Mouse (Mus musculus) midbrain, embryonic 10.5 days (tissue): ENCODE measurements around the gene Egfl6. TPM values are rescaled to one million over a fixed set of nuclear protein-coding genes. Genes with fewer than 3 reads are reported as not detected.
"Not testable (repeated sequence)": the region's sequence is repeated elsewhere in the genome, so short reads cannot be mapped to it uniquely, and the experiment has no call there.

Source experiments
- DNase-seq: peaks from one replicate; pipeline ENCODE4 v3.0.0-alpha.2; 2017; ENCODE audit warnings: low spot score
- H3K27ac ChIP-seq: fragments of 300-500 bp; sonication (generic); replicated peaks from 2 replicates; pipeline ENCODE4 v1.5.1; 2016; ENCODE audit warnings: mild to moderate bottlenecking
- H3K27me3 ChIP-seq: fragments of 300-500 bp; sonication (generic); 2 replicates; pipeline ENCODE4 v1.6.1; 2016; ENCODE audit warnings: low read depth, mild to moderate bottlenecking; ENCODE audit not compliant: poor library complexity, severe bottlenecking
- H3K36me3 ChIP-seq: fragments of 300-500 bp; sonication (generic); 2 replicates; pipeline ENCODE4 v1.6.1; 2016; ENCODE audit warnings: mild to moderate bottlenecking, moderate library complexity
- H3K4me1 ChIP-seq: fragments of 300-500 bp; sonication (generic); 2 replicates; pipeline ENCODE4 v1.6.1; 2016
- H3K4me3 ChIP-seq: fragments of 300-500 bp; sonication (generic); 2 replicates; pipeline ENCODE4 v1.5.1; 2016; ENCODE audit warnings: mild to moderate bottlenecking, moderate library complexity
- H3K9me3 ChIP-seq: fragments of 300-500 bp; sonication (generic); replicated peaks from 2 replicates; pipeline ENCODE4 v1.6.1; 2016; ENCODE audit warnings: mild to moderate bottlenecking
- WGBS: fragments of 180-500 bp; shearing (Covaris S2); methylation state at CpG from one replicate; pipeline ENCODE4 v1.1.7; 2016; 5-methylcytosine and 5-hydroxymethylcytosine counted together
- polyA plus RNA-seq: library from polyadenylated mRNA; unstranded; fragments of >200 nt; fragmentation: Nextera tagmentation; extraction: Ambion mirVana; gene quantifications from 2 replicates; pipeline ENCODE4 v1.2.1, GENCODE M21; 2016

The Egfl6 gene
- polyA plus RNA-seq, 1 experiment from 2014 or later: 2.2 TPM

DNA sequence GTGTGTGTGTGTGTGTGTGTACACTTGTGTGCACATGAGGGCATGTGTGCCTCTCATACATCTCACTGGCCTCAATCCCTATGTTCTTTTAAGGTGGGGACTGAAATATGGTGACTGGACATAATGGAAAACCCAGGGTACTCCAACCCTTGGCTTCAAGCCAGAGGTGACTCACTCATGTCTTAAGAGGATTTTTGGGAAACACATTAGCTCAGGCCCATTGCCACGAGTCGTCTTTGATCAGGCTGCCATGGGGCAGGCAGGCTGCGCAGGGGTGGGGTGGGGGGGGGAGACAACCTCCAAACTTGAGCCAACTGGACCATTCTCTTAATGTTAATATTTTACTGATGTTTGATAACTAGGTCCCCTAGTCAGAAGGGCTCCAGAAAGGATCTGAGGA lies 26.2 kb downstream of the Egfl6 start:
- Histone ChIP-seq H3K27ac (no peak overlapping the region), H3K4me3 (no peak overlapping the region), H3K27me3 (peaks cover 66% of the 10 kb centered on the region), H3K9me3 (no peaks in the 10 kb centered on the region), H3K4me1 (no peaks in the 10 kb centered on the region), H3K36me3 (no peaks in the 10 kb centered on the region)
- DNase-seq: no peak
- 90% methylated on average over 3 of the region's 3 CpGs for WGBS

- Histone ChIP-seq H3K27me3 (peaks cover 71% of the 10 kb centered on the region), H3K9me3 (no peaks in the 10 kb centered on the region), H3K27ac (no peak overlapping the region), H3K36me3 (no peaks in the 10 kb centered on the region), H3K4me1 (no peaks in the 10 kb centered on the region), H3K4me3 (no peak overlapping the region)
- DNase-seq: no peak
- WGBS: 88% methylated on average over 7 of the region's 7 CpGs
These were observed 33.2 kb downstream of the Egfl6 start for GRCm38 (mm10) chrX:166552355-166552754.

DNA sequence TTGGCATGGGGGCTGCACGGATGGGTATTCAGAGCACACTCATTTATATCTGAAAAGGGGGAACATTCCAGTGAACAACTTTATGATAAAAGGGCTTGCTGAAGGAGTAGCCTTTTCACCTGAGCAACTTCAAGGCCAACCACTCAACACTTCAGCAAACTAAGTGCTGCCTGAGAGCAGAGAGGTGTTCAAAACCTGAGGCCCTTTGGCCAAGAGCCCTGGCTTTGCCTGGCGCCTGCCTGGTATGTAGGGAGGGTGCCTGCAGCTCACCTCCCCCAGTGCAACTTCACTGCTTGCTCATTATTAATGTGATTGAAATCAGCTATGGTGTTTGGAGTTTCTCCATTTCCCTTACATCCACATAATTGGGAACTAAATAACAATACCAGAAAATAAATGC lies 39.0 kb downstream of the Egfl6 start:
- Histone ChIP-seq H3K4me3 (no peak overlapping the region), H3K27me3 (peaks cover 78% of the 10 kb centered on the region), H3K27ac (no peak overlapping the region), H3K4me1 (no peaks in the 10 kb centered on the region), H3K9me3 (no peaks in the 10 kb centered on the region), H3K36me3 (no peaks in the 10 kb centered on the region)
- DNase-seq: no peak
- 78% methylated on average over 2 of the region's 2 CpGs for WGBS

DNA sequence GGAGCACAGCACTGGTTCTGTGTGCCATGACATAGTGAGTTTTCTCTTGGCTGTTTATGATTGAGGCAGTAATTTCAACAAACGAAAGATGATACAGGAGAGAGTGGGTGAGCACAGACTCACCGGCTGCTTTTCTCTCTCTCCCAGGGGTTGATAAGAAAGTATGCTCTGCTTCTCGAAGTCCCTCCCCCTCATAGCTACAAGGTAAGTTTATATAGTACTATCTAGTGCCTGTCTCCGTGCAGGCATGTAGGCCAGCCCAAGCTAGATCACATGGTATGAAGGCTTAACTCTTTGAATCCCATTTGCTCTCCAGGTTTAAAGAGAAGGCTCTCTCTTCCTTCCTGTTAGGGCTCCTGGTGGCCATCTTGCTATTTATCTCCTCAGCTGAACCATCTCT lies 50.4 kb downstream of the Egfl6 start:
- H3K4me1 ChIP-seq: no peaks in the 10 kb centered on the region
- 73% methylated on average over 4 of the region's 4 CpGs for WGBS
- no peak overlapping the region for H3K4me3 ChIP-seq
- H3K27ac ChIP-seq: no peak overlapping the region
- DNase-seq: no peak
- no peaks in the 10 kb centered on the region for H3K9me3 ChIP-seq
- H3K36me3 ChIP-seq: no peaks in the 10 kb centered on the region
- H3K27me3 ChIP-seq: peaks cover 91% of the 10 kb centered on the region

DNA sequence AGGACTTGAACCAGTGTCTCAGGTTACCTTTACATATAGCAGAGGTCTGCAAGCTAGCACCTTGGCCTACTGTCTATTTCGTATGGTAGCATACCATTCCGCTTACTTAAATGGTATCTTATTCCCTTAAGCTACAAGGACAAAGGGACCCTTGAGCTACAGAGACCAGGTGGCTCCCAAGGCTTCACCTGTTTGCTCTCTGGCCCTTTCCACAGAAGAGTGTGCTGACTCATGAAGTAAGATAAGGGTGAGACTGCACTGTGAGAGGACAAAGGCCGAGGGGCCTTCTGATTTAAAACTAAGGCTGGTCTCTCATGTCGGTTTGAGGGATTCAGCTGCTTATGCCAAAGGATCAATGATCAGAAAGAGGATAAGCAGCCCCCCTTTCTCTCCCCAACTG lies 52.1 kb downstream of the Egfl6 start:
- Histone ChIP-seq H3K36me3 (no peaks in the 10 kb centered on the region), H3K9me3 (no peaks in the 10 kb centered on the region), H3K4me1 (no peaks in the 10 kb centered on the region), H3K27ac (no peak overlapping the region), H3K4me3 (no peak overlapping the region), H3K27me3 (peaks cover 90% of the 10 kb centered on the region)
- DNase-seq: no peak
- 79% methylated on average over 4 of the region's 4 CpGs for WGBS

- 48% methylated on average over 6 of the region's 6 CpGs for WGBS
- H3K27me3 ChIP-seq: peaks cover 86% of the 10 kb centered on the region
- H3K36me3 ChIP-seq: no peaks in the 10 kb centered on the region
- no peaks in the 10 kb centered on the region for H3K4me1 ChIP-seq
- H3K4me3 ChIP-seq: no peak overlapping the region
- DNase-seq: no peak
- no peak overlapping the region for H3K27ac ChIP-seq
- H3K9me3 ChIP-seq: no peaks in the 10 kb centered on the region
These were observed 53.8 kb downstream of the Egfl6 start for GRCm38 (mm10) chrX:166531671-166532070.

GRCm38 (mm10) chrX:166528126-166528525 lies 57.4 kb downstream of the Egfl6 start:
- no peaks in the 10 kb centered on the region for H3K4me1 ChIP-seq
- DNase-seq: no peak
- WGBS: 90% methylated on average over 3 of the region's 3 CpGs
- H3K27me3 ChIP-seq: peaks cover 79% of the 10 kb centered on the region
- H3K9me3 ChIP-seq: no peaks in the 10 kb centered on the region
- no peak overlapping the region for H3K4me3 ChIP-seq
- H3K27ac ChIP-seq: no peak overlapping the region
- no peaks in the 10 kb centered on the region for H3K36me3 ChIP-seq

DNA sequence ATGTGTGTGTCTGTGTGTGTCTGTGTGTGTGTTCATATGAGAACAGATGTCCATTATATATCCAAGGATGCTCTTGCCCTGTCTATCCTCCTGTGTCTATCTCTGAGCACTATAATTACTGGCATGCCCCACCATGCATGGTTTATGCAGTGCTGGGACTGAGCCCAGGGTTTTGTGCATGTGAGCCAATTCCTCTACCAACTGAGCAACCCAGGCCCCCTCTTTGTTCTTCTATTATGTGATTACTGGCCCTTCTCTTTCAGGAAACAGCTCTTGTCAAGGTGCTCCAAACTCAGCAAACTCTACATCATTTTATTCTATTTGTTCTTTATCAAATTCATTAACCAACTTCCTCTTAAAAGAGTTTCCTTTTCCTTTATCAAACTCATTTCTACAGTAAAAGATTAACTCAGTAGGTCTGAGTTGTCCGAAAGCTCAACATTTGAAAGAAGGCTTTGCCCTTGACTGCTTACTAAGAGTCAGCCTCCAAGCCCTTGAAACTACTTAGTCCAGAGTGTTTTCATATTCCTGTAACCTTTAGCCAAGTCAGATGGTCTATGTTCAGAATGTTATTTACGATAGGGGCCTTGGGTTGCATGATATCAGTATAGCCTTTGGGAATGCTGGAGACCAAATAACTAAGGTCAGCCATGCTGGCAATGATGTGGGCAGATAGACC lies 59.7 kb downstream of the Egfl6 start:
- Histone ChIP-seq H3K9me3 (no peaks in the 10 kb centered on the region), H3K4me1 (no peaks in the 10 kb centered on the region), H3K4me3 (no peak overlapping the region), H3K27ac (no peak overlapping the region), H3K36me3 (no peaks in the 10 kb centered on the region), H3K27me3 (peaks cover 76% of the 10 kb centered on the region)
- WGBS: 96% methylated on average over 2 of the region's 2 CpGs
- DNase-seq: no peak

DNA sequence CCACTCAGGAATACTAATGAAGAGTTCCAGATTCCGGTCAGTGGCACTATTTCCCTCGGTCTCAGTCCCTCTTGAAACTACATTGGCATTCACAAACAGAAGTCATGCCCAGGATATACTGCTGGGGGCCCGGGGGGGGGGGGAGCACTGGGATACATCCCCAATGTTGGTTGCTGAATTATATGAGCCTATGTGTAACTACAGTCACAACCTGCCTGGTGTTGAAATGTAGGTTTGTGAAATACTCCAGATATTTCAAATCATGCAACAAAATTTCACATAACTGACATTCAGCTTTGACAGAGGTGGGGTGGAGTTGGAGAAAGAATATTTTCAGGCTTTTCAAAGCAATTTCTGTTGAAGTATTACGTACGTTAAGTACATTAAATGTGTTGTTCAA lies 64.7 kb downstream of the Egfl6 start:
- Histone ChIP-seq H3K27ac (no peak overlapping the region), H3K4me3 (no peak overlapping the region), H3K4me1 (no peaks in the 10 kb centered on the region), H3K36me3 (no peaks in the 10 kb centered on the region), H3K27me3 (peaks cover 80% of the 10 kb centered on the region), H3K9me3 (no peaks in the 10 kb centered on the region)
- WGBS: 87% methylated on average over 5 of the region's 5 CpGs
- DNase-seq: no peak

- H3K4me3 ChIP-seq: no peak within 1 kb of the TSS
- H3K9me3 ChIP-seq: no peaks in the 10 kb centered on the region
- WGBS: 81% methylated on average over 16 of the region's 16 CpGs
- no peak for DNase-seq
- H3K36me3 ChIP-seq: no peaks in the 10 kb centered on the region
- no peak within 1 kb of the TSS for H3K27ac ChIP-seq
- 0 out of 2 replicates have a peak, but pooled peaks cover 3% of the 10 kb centered on the region for H3K4me1 ChIP-seq
- H3K27me3 ChIP-seq: peaks cover 89% of the 10 kb centered on the region
These were observed 67.2 kb downstream of the Egfl6 start, which contains the start of gene Tceanc for GRCm38 (mm10) chrX:166518345-166518744. TSS of gene Tceanc (minus strand) at chrX:166518567.

DNA sequence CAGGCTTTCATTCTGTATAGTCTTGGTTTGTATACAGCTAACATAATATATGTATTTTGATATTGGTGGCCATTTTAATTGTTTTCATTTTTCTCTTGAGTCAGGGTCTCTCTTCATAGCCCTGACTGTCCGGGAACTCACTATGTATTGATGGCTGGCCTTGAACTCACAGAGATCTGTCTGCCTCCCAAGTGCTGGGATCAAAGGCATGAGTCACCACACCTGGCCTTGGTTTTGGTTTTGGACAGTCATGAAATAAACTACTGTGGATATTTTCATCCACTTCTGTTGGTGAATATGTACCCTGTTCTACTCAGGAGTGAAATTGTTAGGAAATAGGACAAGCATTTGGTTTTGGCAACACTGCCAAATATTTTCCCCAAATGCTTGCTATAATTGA lies 68.9 kb downstream of the Egfl6 start:
- Histone ChIP-seq H3K9me3 (no peaks in the 10 kb centered on the region), H3K4me1 (0 out of 2 replicates have a peak, but pooled peaks cover 3% of the 10 kb centered on the region), H3K4me3 (no peak overlapping the region), H3K36me3 (no peaks in the 10 kb centered on the region), H3K27ac (no peak overlapping the region), H3K27me3 (peaks cover 82% of the 10 kb centered on the region)
- whole genome bisulfite sequencing: 76% methylated on average over 1 of the region's 1 CpGs
- no peak for DNase-seq

- Histone ChIP-seq H3K4me3 (no peak overlapping the region), H3K9me3 (no peaks in the 10 kb centered on the region), H3K36me3 (no peaks in the 10 kb centered on the region), H3K27ac (no peak overlapping the region), H3K27me3 (peaks cover 82% of the 10 kb centered on the region), H3K4me1 (0 out of 2 replicates have a peak, but pooled peaks cover 3% of the 10 kb centered on the region)
- DNase-seq: no peak
- WGBS: 90% methylated on average over 3 of the region's 3 CpGs
These were observed 69.6 kb downstream of the Egfl6 start for GRCm38 (mm10) chrX:166515923-166516322.

DNA sequence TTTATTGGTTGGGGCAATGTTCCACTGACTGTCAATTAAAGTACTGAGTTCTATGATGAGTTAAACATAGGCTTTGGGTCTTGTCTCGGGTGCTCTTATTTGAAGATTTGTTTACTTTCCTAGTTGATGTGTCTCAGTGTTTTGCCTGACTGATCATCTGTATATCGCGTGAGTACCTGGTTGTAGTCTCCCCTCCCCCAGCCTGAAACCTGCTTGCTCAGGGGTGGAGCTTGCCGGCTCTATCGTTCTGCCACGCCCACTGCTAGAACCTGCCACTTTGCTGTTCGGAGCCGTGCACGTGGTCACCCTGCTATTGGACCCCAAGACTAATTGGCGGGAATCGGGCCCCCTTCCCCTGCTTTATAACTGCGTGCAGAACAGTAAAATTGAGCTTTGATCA lies 71.5 kb downstream of the Egfl6 start:
- not testable (repeated sequence) for H3K4me3 ChIP-seq, H3K27ac ChIP-seq, H3K4me1 ChIP-seq, H3K9me3 ChIP-seq, H3K36me3 ChIP-seq, DNase-seq
- peaks cover 80% of the 10 kb centered on the region for H3K27me3 ChIP-seq
- WGBS: 34% methylated on average over 12 of the region's 12 CpGs
